Mouse (Mus musculus) bone marrow macrophage, adult 2 months (primary cell): ENCODE measurements around the gene Tecpr2. TPM values are rescaled to one million over a fixed set of nuclear protein-coding genes. Genes with fewer than 3 reads are reported as not detected.

Experiments
- H3K27ac ChIP-seq: 2 replicates; pipeline ENCODE4 v1.5.1; 2012; ENCODE audit warnings: low read depth, low read length; ENCODE audit not compliant: insufficient read depth
- H3K4me1 ChIP-seq: 2 replicates; pipeline ENCODE4 v1.6.1; 2012; ENCODE audit warnings: low read length; ENCODE audit not compliant: control insufficient read depth, insufficient read depth
- H3K4me3 ChIP-seq: 2 replicates; pipeline ENCODE4 v1.5.1; 2012; ENCODE audit warnings: mild to moderate bottlenecking, low read length, moderate library complexity; ENCODE audit not compliant: insufficient read depth
- CTCF ChIP-seq: IDR thresholded peaks from 2 replicates; pipeline ENCODE4 v1.5.1; 2012; ENCODE audit warnings: low read depth, mild to moderate bottlenecking, low read length, moderate library complexity
- POLR2A ChIP-seq: IDR thresholded peaks from 2 replicates; pipeline ENCODE4 v1.6.1; 2012; ENCODE audit warnings: mild to moderate bottlenecking, low read depth, low read length, borderline replicate concordance
- polyA plus RNA-seq: library from polyadenylated mRNA; stranded (reverse); fragments of >200 nt; gene quantifications from 2 replicates; pipeline ENCODE4 v1.2.4, GENCODE M21; 2012; ENCODE audit not compliant: missing spikeins, insufficient read depth, insufficient read length

Gene Tecpr2
- polyA plus RNA-seq, 1 experiment = 6.8 TPM

- Histone ChIP-seq H3K4me3 (no peak overlapping the region), H3K4me1 (peaks cover 19% of the 10 kb centered on the region), H3K27ac (no peak overlapping the region)
- TF ChIP-seq POLR2A (no peak), CTCF (no peak)
Measured at GRCm38 (mm10) chr12:110903536-110903935, 14.5 kb downstream of the Tecpr2 start.

GRCm38 (mm10) chr12:110907845-110908244 is 18.8 kb downstream of the Tecpr2 start:
- Histone ChIP-seq H3K4me3 (no peak overlapping the region), H3K4me1 (peaks cover 19% of the 10 kb centered on the region), H3K27ac (peak overlapping the region; percentile 57)
- TF ChIP-seq CTCF (no peak), POLR2A (no peak)

GRCm38 (mm10) chr12:110909962-110910361 is 20.9 kb downstream of the Tecpr2 start:
- Histone ChIP-seq H3K4me3 (no peak overlapping the region), H3K4me1 (peaks cover 19% of the 10 kb centered on the region), H3K27ac (no peak overlapping the region)
- TF ChIP-seq CTCF (no peak), POLR2A (no peak)

GRCm38 (mm10) chr12:110915761-110916160 is 26.7 kb downstream of the Tecpr2 start:
- Histone ChIP-seq H3K4me3 (no peak overlapping the region), H3K27ac (no peak overlapping the region), H3K4me1 (no peaks in the 10 kb centered on the region)
- TF ChIP-seq POLR2A (no peak), CTCF (no peak)

- H3K4me1 ChIP-seq = no peaks in the 10 kb centered on the region
- H3K4me3 ChIP-seq = no peak overlapping the region
- H3K27ac ChIP-seq = no peak overlapping the region
- TF ChIP-seq POLR2A (no peak), CTCF (no peak)
Measured at GRCm38 (mm10) chr12:110920254-110920653, 31.2 kb downstream of the Tecpr2 start.

- TF ChIP-seq CTCF (no peak), POLR2A (no peak)
- no peak overlapping the region for H3K4me3 ChIP-seq
- no peaks in the 10 kb centered on the region for H3K4me1 ChIP-seq
- H3K27ac ChIP-seq = no peak overlapping the region
Measured at GRCm38 (mm10) chr12:110921572-110921971, 32.5 kb downstream of the Tecpr2 start.

- no peak overlapping the region; the same call in 1 of the 2 replicates for H3K4me3 ChIP-seq
- H3K27ac ChIP-seq = peak overlapping the region; percentile 85
- TF ChIP-seq POLR2A = no peak
- TF ChIP-seq CTCF = no peak
- peaks cover 20% of the 10 kb centered on the region for H3K4me1 ChIP-seq
Measured at GRCm38 (mm10) chr12:110932820-110933219, 43.8 kb downstream of the Tecpr2 start.

- no peak overlapping the region for H3K4me3 ChIP-seq
- TF ChIP-seq CTCF = peak; percentile 69
- no peak for TF ChIP-seq POLR2A
- H3K4me1 ChIP-seq = peaks cover 20% of the 10 kb centered on the region
- no peak overlapping the region for H3K27ac ChIP-seq
Measured at GRCm38 (mm10) chr12:110935983-110936620, 47.0 kb downstream of the Tecpr2 start.

GRCm38 (mm10) chr12:110937496-110937895 is 48.4 kb downstream of the Tecpr2 start:
- Histone ChIP-seq H3K4me3 (no peak overlapping the region), H3K4me1 (peaks cover 10% of the 10 kb centered on the region), H3K27ac (no peak overlapping the region)
- TF ChIP-seq POLR2A (no peak), CTCF (no peak)

GRCm38 (mm10) chr12:110939385-110939784 is 50.3 kb downstream of the Tecpr2 start:
- TF ChIP-seq POLR2A = no peak
- no peak for TF ChIP-seq CTCF
- H3K4me1 ChIP-seq = no peaks in the 10 kb centered on the region
- H3K4me3 ChIP-seq = no peak overlapping the region

More at GRCm38 (mm10) chr12:110939385-110939784, 50.3 kb downstream of the Tecpr2 start:
- H3K27ac ChIP-seq = no peak overlapping the region
